In the genomic region with DNA sequence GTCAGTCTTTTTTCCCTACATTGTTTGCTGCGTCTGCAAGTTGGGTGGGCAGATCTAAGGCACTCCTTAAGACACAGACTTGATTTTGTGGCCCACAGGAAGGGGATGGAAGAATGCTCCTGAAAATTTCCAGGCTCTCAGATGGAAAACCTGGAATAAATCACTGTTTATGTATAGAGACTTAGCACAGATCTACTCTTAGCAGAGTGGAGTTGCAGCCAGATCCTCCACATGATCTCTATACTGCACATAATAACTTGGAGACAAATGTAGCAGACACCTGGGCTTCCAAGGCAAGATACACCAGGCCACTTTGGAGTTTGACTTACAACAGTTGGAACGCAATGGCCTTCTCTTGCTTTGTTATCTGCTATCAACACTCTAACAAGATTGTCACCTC, we compare ENCODE assay signal across 35 mouse cellular contexts.
"Had no signal": no experiment of that assay in that cellular context is flagged by ENCODE, and none has a peak within 500 bp of the region (broad histone marks: within the 10 kb centered on the region; RNA-seq: fewer than 3 reads in every experiment).

No protein-coding gene starts in this region.

- H3K9me3 ChIP-seq: heart, embryonic 10.5 days; heart, embryonic 12.5 days; heart, embryonic 13.5 days; heart, embryonic 15.5 days; hindbrain, embryonic 10.5 days; hindbrain, embryonic 12.5 days; hindbrain, embryonic 13.5 days; hindbrain, embryonic 15.5 days; intestine, embryonic 15.5 days; kidney, embryonic 15.5 days had no signal

- H3K9ac ChIP-seq: heart, embryonic 12.5 days; heart, embryonic 13.5 days; heart, embryonic 15.5 days; hindbrain, embryonic 12.5 days; hindbrain, embryonic 13.5 days; hindbrain, embryonic 14.5 days; hindbrain, embryonic 15.5 days; intestine, embryonic 15.5 days; kidney, embryonic 15.5 days had no signal

- H3K4me2 ChIP-seq: heart, embryonic 11.5 days; heart, embryonic 12.5 days; heart, embryonic 13.5 days; heart, embryonic 15.5 days; hindbrain, embryonic 12.5 days; hindbrain, embryonic 13.5 days; hindbrain, embryonic 14.5 days; hindbrain, embryonic 15.5 days; intestine, embryonic 15.5 days; kidney, embryonic 15.5 days had no signal

- DNase-seq: heart, postnatal 10 days; heart, postnatal 14 days; heart, postnatal 36 days; heart, postnatal 4 days; kidney, adult 11 months; kidney, adult 18-20 months; kidney, adult 2 months; kidney, adult 8-10 months; kidney, adult 9 months; kidney, postnatal 10 days; kidney, postnatal 14 days; kidney, postnatal 25 days; kidney, postnatal 36 days; kidney, postnatal 4 days; layer of hippocampus, adult 9-11 months; layer of hippocampus, postnatal 36 days had no signal

- ATAC-seq: hindbrain, embryonic 16.5 days; hindbrain, postnatal 0 days; inflammation-experienced regulatory T-cells, adult 6 months; intestine, embryonic 15.5 days; intestine, embryonic 16.5 days; intestine, postnatal 0 days had no signal

- H3K36me3 ChIP-seq: heart, embryonic 10.5 days; heart, embryonic 12.5 days; heart, embryonic 13.5 days; heart, embryonic 15.5 days; hindbrain, embryonic 10.5 days; hindbrain, embryonic 12.5 days; hindbrain, embryonic 13.5 days; hindbrain, embryonic 15.5 days; intestine, embryonic 15.5 days; kidney, embryonic 15.5 days had no signal

- H3K27me3 ChIP-seq: heart, embryonic 12.5 days; heart, embryonic 13.5 days; heart, embryonic 15.5 days; hindbrain, embryonic 12.5 days; hindbrain, embryonic 13.5 days; hindbrain, embryonic 15.5 days; intestine, embryonic 15.5 days; kidney, embryonic 15.5 days had no signal

- H3K27ac ChIP-seq: heart, embryonic 10.5 days; heart, embryonic 13.5 days; heart, embryonic 15.5 days; hindbrain, embryonic 10.5 days; hindbrain, embryonic 12.5 days; hindbrain, embryonic 13.5 days; hindbrain, embryonic 14.5 days; hindbrain, embryonic 15.5 days; hindbrain, postnatal 0 days; intestine, embryonic 15.5 days; kidney, embryonic 15.5 days; kidney, postnatal 0 days; layer of hippocampus, adult 2 months had no signal

- H3K4me1 ChIP-seq: hindbrain, embryonic 10.5 days; hindbrain, embryonic 12.5 days; hindbrain, embryonic 13.5 days; hindbrain, embryonic 15.5 days; intestine, embryonic 15.5 days; kidney, embryonic 15.5 days had no signal

- H3K4me3 ChIP-seq: heart, embryonic 10.5 days; heart, embryonic 12.5 days; heart, embryonic 13.5 days; heart, embryonic 15.5 days; hindbrain, embryonic 10.5 days; hindbrain, embryonic 12.5 days; hindbrain, embryonic 13.5 days; hindbrain, embryonic 15.5 days; intestine, embryonic 15.5 days; kidney, embryonic 15.5 days; layer of hippocampus, adult 2 months had no signal
